19 mouse cellular contexts compared by ENCODE assay signal in the genomic region with DNA sequence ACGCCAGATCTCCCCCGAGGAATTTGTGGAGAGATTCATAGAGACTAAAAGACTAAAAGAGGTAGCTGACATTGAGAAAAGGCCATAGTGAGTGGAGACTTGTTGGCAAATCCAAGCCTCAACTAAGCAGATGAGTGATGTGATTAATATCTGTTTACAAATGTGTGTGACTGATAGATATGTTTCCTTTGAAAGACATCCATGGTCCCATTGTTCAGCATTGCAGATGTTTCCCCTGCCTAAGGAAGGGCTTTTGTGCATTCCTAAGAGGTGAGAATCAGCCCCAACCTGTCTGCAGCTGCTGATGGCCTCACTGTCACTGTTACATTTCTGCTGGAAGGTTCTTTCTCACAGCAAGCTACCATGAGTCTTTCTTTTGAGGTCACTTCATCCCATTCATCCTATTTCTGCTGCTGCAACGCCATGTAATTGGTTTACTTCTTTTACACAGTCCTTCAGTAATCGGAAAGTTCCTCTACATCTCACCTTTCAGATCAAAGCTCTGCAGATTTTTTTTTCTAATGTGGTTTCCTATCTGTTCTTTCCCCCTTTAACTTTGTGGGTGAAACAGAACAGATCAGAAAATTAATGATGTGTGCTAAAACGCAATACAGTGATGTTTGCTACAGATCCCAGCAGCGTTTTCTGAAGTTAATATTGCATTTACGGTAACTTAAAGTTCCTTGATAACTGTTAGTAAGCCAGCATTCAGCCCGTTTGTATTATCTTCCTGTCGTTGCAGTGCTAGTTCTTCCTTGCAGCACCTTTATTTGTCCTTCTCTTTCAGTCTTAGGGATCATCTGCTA. TPM values are rescaled to one million over a fixed set of nuclear protein-coding genes. Genes with fewer than 3 reads are reported as not detected.
DNase-seq lines count a peak whose midpoint lies in the region; ATAC-seq and TF ChIP-seq lines count a peak whose summit lies in the region.
"Had no signal": no experiment of that assay in that cellular context is flagged by ENCODE, and none has a peak within 500 bp of the region (broad histone marks: within the 10 kb centered on the region; RNA-seq: fewer than 3 reads in every experiment).

No protein-coding gene starts in this region.

- H3K4me1 ChIP-seq in lung, postnatal 0 days (ENCODE audit: insufficient read depth, low read depth, low read length), result 0 out of 2 replicates have a peak, but pooled peaks cover 3% of the 10 kb centered on the region
- no peaks in the 10 kb centered on the region for H3K4me1 ChIP-seq in kidney, embryonic 14.5 days (ENCODE audit: control insufficient read depth, insufficient read depth, low read length)
- H3K4me1 ChIP-seq: stomach, embryonic 15.5 days had no signal

- H3K9ac ChIP-seq in lung, postnatal 0 days (replicated peaks; ENCODE audit: low read depth), result no peak overlapping the region
- H3K9ac ChIP-seq in kidney, embryonic 14.5 days (ENCODE audit: low read depth, low read length), result no peak overlapping the region
- H3K9ac ChIP-seq: forebrain, postnatal 0 days; hindbrain, embryonic 13.5 days; liver, embryonic 13.5 days; neural tube, embryonic 13.5 days; stomach, embryonic 15.5 days had no signal

- no peaks in the 10 kb centered on the region; the same call in 1 of the 2 replicates for H3K36me3 ChIP-seq in lung, postnatal 0 days (ENCODE audit: insufficient read depth, low read length)
- peaks cover 9% of the 10 kb centered on the region for H3K36me3 ChIP-seq in kidney, embryonic 14.5 days (ENCODE audit: control insufficient read depth, insufficient read depth, low read length)
- H3K36me3 ChIP-seq: stomach, embryonic 15.5 days had no signal

- peak; percentile 48 for ATAC-seq in lung, postnatal 0 days
- 0 out of 2 replicates have a peak, but pooled peaks have one; percentile 33 for ATAC-seq in megakaryocyte, adult 5-6 weeks (ENCODE audit: poor library complexity, severe bottlenecking)
- no peak for ATAC-seq in kidney, embryonic 14.5 days (ENCODE audit: low FRiP score, low TSS enrichment)
- ATAC-seq: forebrain, postnatal 0 days; midbrain, embryonic 16.5 days had no signal

- H3K4me3 ChIP-seq in gastrocnemius, adult 2 months, result peak overlapping the region; percentile 56
- no peak overlapping the region for H3K4me3 ChIP-seq in lung, postnatal 0 days (ENCODE audit: low read depth, low read length)
- no peak overlapping the region for H3K4me3 ChIP-seq in kidney, embryonic 14.5 days (ENCODE audit: low read length)
- H3K4me3 ChIP-seq: erythroblast, embryonic 14.5 days; hindbrain, embryonic 13.5 days; liver, embryonic 13.5 days; neural tube, embryonic 13.5 days; stomach, embryonic 15.5 days had no signal

- no peaks in the 10 kb centered on the region for H3K9me3 ChIP-seq in lung, postnatal 0 days (ENCODE audit: low read length)
- H3K9me3 ChIP-seq in kidney, embryonic 14.5 days (ENCODE audit: control insufficient read depth, low read length), result no peaks in the 10 kb centered on the region
- H3K9me3 ChIP-seq: hindbrain, embryonic 13.5 days; liver, embryonic 13.5 days; neural tube, embryonic 13.5 days; stomach, embryonic 15.5 days had no signal

- 53% methylated on average over 9 of the region's 9 CpGs for WGBS in lung, postnatal 0 days
- 79% methylated on average over 9 of the region's 9 CpGs for WGBS in kidney, embryonic 14.5 days

- TF ChIP-seq EP300 in lung, postnatal 0 days (IDR thresholded peaks at IDR 0.05), result peak; percentile 69

- intact Hi-C loops in gastrocnemius, adult 2 months (cut with DNase I), result no loop called here

- peak overlapping the region; percentile 57 for H3K27ac ChIP-seq in gastrocnemius, adult 2 months
- H3K27ac ChIP-seq in lung, postnatal 0 days (ENCODE audit: low read length), result no peak overlapping the region
- H3K27ac ChIP-seq in kidney, embryonic 14.5 days (ENCODE audit: low read depth, low read length), result no peak overlapping the region
- H3K27ac ChIP-seq: hindbrain, embryonic 13.5 days; liver, embryonic 13.5 days; neural tube, embryonic 13.5 days; stomach, embryonic 15.5 days had no signal

- no peak for DNase-seq in gastrocnemius, adult 2 months
- no peak for DNase-seq in gastrocnemius, adult 8-10 months (ENCODE audit: low spot score in 2 of 2)
- peak; percentile 43 for DNase-seq in lung, postnatal 0 days (ENCODE audit: low spot score)
- no peak for DNase-seq in lung, postnatal 25 days (ENCODE audit: low spot score)
- DNase-seq in NIH3T3 (ENCODE audit: low read depth), result peak; percentile 9
- DNase-seq in adrenal gland, adult 18-20 months (ENCODE audit: low spot score in 2 of 2), result no peak
- DNase-seq: cerebellum, adult 2 months; embryo, embryonic 11 days; forebrain, postnatal 0 days; kidney, postnatal 4 days; liver, embryonic 13.5 days had no signal

- no peaks in the 10 kb centered on the region for H3K27me3 ChIP-seq in lung, postnatal 0 days (replicated peaks; ENCODE audit: insufficient read depth, low read length)
- no peaks in the 10 kb centered on the region for H3K27me3 ChIP-seq in kidney, embryonic 14.5 days (ENCODE audit: control insufficient read depth, insufficient read depth, low read length)
- H3K27me3 ChIP-seq: hindbrain, embryonic 13.5 days; liver, embryonic 13.5 days; neural tube, embryonic 13.5 days; stomach, embryonic 15.5 days had no signal

- H3K4me2 ChIP-seq in lung, postnatal 0 days (replicated peaks; ENCODE audit: low read depth, low read length), result no peak overlapping the region
- H3K4me2 ChIP-seq in kidney, embryonic 14.5 days (replicated peaks; ENCODE audit: low read depth, low read length), result no peak overlapping the region
- H3K4me2 ChIP-seq: hindbrain, embryonic 13.5 days; liver, embryonic 13.5 days; neural tube, embryonic 13.5 days; stomach, embryonic 15.5 days had no signal

- no peak for TF ChIP-seq CTCF in gastrocnemius, adult 2 months (IDR thresholded peaks at IDR 0.05)
- no peak for TF ChIP-seq CTCF in lung, postnatal 0 days (IDR thresholded peaks at IDR 0.05)

RNA-seq across cellular contexts. Expression of a gene that starts 50.8 kb away (rescaled TPM):
- total RNA-seq in gastrocnemius, adult 2 months (2021), result not detected
- total RNA-seq in gastrocnemius, adult 8-10 months (2022), result not detected
- 0.12 and 0.16 TPM in 2 replicates for polyA plus RNA-seq in lung, postnatal 0 days (2015; fragmentation: Nextera tagmentation; extraction: Ambion mirVana)
- total RNA-seq in megakaryocyte, adult 5-6 weeks (2015), result not detected in 2 replicates
- total RNA-seq in megakaryocyte, adult 5-6 weeks (2017), result not detected in 2 replicates
- polyA plus RNA-seq in kidney, embryonic 14.5 days (2014; fragmentation: Nextera tagmentation; extraction: Ambion mirVana), result not detected in 2 replicates
- total RNA-seq in adrenal gland, adult 18-20 months (2021), result 1 to 10 TPM; 3.7 to 4.6 TPM
- polyA plus RNA-seq: heart, embryonic 16.5 days had no signal

RNA-seq across cellular contexts. Expression of a gene that starts 55.9 kb away (rescaled TPM):
- under 1 TPM; 0.51 to 0.92 TPM for total RNA-seq in gastrocnemius, adult 2 months (2021)
- under 1 TPM in 3 of 4 experiments, not detected in 1; 0.44 to 0.46 (median 0.45) TPM for total RNA-seq in gastrocnemius, adult 8-10 months (2022)
- polyA plus RNA-seq in lung, postnatal 0 days (2015; fragmentation: Nextera tagmentation; extraction: Ambion mirVana), result 101 and 104 TPM in 2 replicates
- total RNA-seq in megakaryocyte, adult 5-6 weeks (2015), result 1.3 and 2.2 TPM in 2 replicates
- total RNA-seq in megakaryocyte, adult 5-6 weeks (2017), result not detected in 2 replicates
- polyA plus RNA-seq in kidney, embryonic 14.5 days (2014; fragmentation: Nextera tagmentation; extraction: Ambion mirVana), result 1,361 and 1,922 TPM in 2 replicates
- 1 to 10 TPM; 7.2 to 7.8 TPM for total RNA-seq in adrenal gland, adult 18-20 months (2021)

Comparison
In these comparisons a context has a peak if more than half of its experiments do, and no peak if none do; other contexts are left out.
1. DNase-seq: peak in lung, postnatal 0 days (single experiment) and NIH3T3 (single experiment); none in gastrocnemius, adult 2 months (single experiment), gastrocnemius, adult 8-10 months (0 of 2), lung, postnatal 25 days (single experiment) and adrenal gland, adult 18-20 months (0 of 2).
2. RNA of a gene that starts 50.8 kb away (total RNA-seq): 3.7 to 4.6 TPM in adrenal gland, adult 18-20 months; not detected in gastrocnemius, adult 2 months, not detected in gastrocnemius, adult 8-10 months and not detected in megakaryocyte, adult 5-6 weeks; every median in the first group is over 4 times any median in the second.